Mouse (Mus musculus) c-Kit-positive CD71-negative TER-119-negative erythroid progenitor cells, embryonic 14.5 days (primary cell): ENCODE measurements around the gene Tcfl5.
A peak's percentile ranks its signal among the peaks of the same experiment; 100 is the strongest.

Experiments used
- DNase-seq: peaks from one replicate; pipeline ENCODE4 v3.0.0-alpha.2; 2013; ENCODE audit warnings: low read depth

Tcfl5 gene

GRCm38 (mm10) chr2:180642555-180643260, at the start of gene Tcfl5:
Tcfl5 (minus strand) TSS chr2:180642708.
- DNase-seq: no peak

- DNase-seq: no peak
Measured at GRCm38 (mm10) chr2:180689841-180690240, 47.3 kb upstream of the Tcfl5 start.

- no peak for DNase-seq
Measured at GRCm38 (mm10) chr2:180684031-180684430, 41.5 kb upstream of the Tcfl5 start.

GRCm38 (mm10) chr2:180683524-180683923, 41.0 kb upstream of the Tcfl5 start:
- no peak for DNase-seq

GRCm38 (mm10) chr2:180681225-180681624, 38.7 kb upstream of the Tcfl5 start:
- no peak for DNase-seq

- DNase-seq: peak; percentile 74
Measured at GRCm38 (mm10) chr2:180678609-180679140, 36.2 kb upstream of the Tcfl5 start.

- DNase-seq: no peak
Measured at GRCm38 (mm10) chr2:180676706-180677105, 34.2 kb upstream of the Tcfl5 start.

GRCm38 (mm10) chr2:180662008-180662407, 19.5 kb upstream of the Tcfl5 start:
- no peak for DNase-seq

GRCm38 (mm10) chr2:180660521-180660920, 18.0 kb upstream of the Tcfl5 start:
- no peak for DNase-seq

GRCm38 (mm10) chr2:180659353-180660150, 17.0 kb upstream of the Tcfl5 start:
- no peak for DNase-seq

- no peak for DNase-seq
Measured at GRCm38 (mm10) chr2:180658381-180658780, 15.9 kb upstream of the Tcfl5 start.

GRCm38 (mm10) chr2:180657394-180658013, 15.0 kb upstream of the Tcfl5 start:
- DNase-seq: peak; percentile 68

- DNase-seq: no peak
Measured at GRCm38 (mm10) chr2:180655150-180655549, 12.6 kb upstream of the Tcfl5 start.

- DNase-seq: no peak
Measured at GRCm38 (mm10) chr2:180654666-180655065, 12.2 kb upstream of the Tcfl5 start.

- no peak for DNase-seq
Measured at GRCm38 (mm10) chr2:180646841-180647240, 4.3 kb upstream of the Tcfl5 start.

GRCm38 (mm10) chr2:180643626-180644025, 1.1 kb upstream of the Tcfl5 start:
- DNase-seq: no peak

GRCm38 (mm10) chr2:180641576-180642554, 643 bp downstream of the Tcfl5 start:
- DNase-seq: no peak

GRCm38 (mm10) chr2:180611882-180612281, 30.6 kb downstream of the Tcfl5 start:
- DNase-seq: no peak

GRCm38 (mm10) chr2:180610283-180610682, 32.2 kb downstream of the Tcfl5 start:
- no peak for DNase-seq

GRCm38 (mm10) chr2:180604781-180605180, 37.7 kb downstream of the Tcfl5 start:
- no peak for DNase-seq

- no peak for DNase-seq
Measured at GRCm38 (mm10) chr2:180600569-180601021, 41.9 kb downstream of the Tcfl5 start.
